Mouse (Mus musculus) kidney, adult 2 months (tissue): ENCODE data around the gene Ckap2l.

Experiments
- CTCF ChIP-seq: fragments of 200-500 bp; conservative IDR thresholded peaks from 2 replicates; pipeline ENCODE4 v1.5.1; 2011; ENCODE audit warnings: low read depth, mild to moderate bottlenecking, control low read depth, low read length, moderate library complexity, mixed read lengths; ENCODE audit not compliant: insufficient read depth, insufficient read length
- POLR2A ChIP-seq: fragments of 200-500 bp; IDR thresholded peaks from one replicate; pipeline ENCODE4 v1.6.1; 2011; ENCODE audit warnings: low read depth, low read length, control low read depth

GRCm38 (mm10) chr2:129314880-129315279 lies 17.9 kb upstream of the Ckap2l start:
- TF ChIP-seq CTCF (no peak), POLR2A (no peak)
